Mouse (Mus musculus): ENCODE results near the gene Pcdh15. TPM values are rescaled to one million over a fixed set of nuclear protein-coding genes. Genes with fewer than 3 reads are reported as not detected.

The Pcdh15 gene
- polyA plus RNA-seq, 1 experiment from 2014 or later, result 0.11 TPM

GRCm38 (mm10) chr10:74129192-74129591 is 1030.0 kb downstream of the Pcdh15 start:
- Histone ChIP-seq H3K4me3 (ENCODE audit: low read depth, low read length) (no peak overlapping the region), H3K9ac (ENCODE audit: low read depth, low read length) (no peak overlapping the region), H3K9me3 (replicated peaks; ENCODE audit: control insufficient read depth, low read length) (no peaks in the 10 kb centered on the region), H3K27ac (ENCODE audit: low read depth, low read length) (no peak overlapping the region), H3K4me1 (ENCODE audit: control insufficient read depth, insufficient read depth, low read length) (no peaks in the 10 kb centered on the region), H3K4me2 (no peak overlapping the region), H3K36me3 (ENCODE audit: control insufficient read depth, insufficient read depth, low read length) (no peaks in the 10 kb centered on the region), H3K27me3 (ENCODE audit: control insufficient read depth, insufficient read depth, low read length) (no peaks in the 10 kb centered on the region)
- no peak for ATAC-seq (replicated peaks; ENCODE audit: insufficient number of reproducible peaks, low FRiP score, low TSS enrichment)
- WGBS (ENCODE audit: insufficient replicate concordance), result 76% methylated on average over 3 of the region's 3 CpGs

- Histone ChIP-seq H3K27me3 (ENCODE audit: control insufficient read depth, insufficient read depth, low read length) (no peaks in the 10 kb centered on the region), H3K9ac (ENCODE audit: low read depth, low read length) (no peak overlapping the region), H3K4me3 (ENCODE audit: low read depth, low read length) (no peak overlapping the region), H3K27ac (ENCODE audit: low read depth, low read length) (no peak overlapping the region), H3K4me2 (no peak overlapping the region), H3K9me3 (replicated peaks; ENCODE audit: control insufficient read depth, low read length) (no peaks in the 10 kb centered on the region), H3K36me3 (ENCODE audit: control insufficient read depth, insufficient read depth, low read length) (no peaks in the 10 kb centered on the region), H3K4me1 (ENCODE audit: control insufficient read depth, insufficient read depth, low read length) (no peaks in the 10 kb centered on the region)
- no peak for ATAC-seq (replicated peaks; ENCODE audit: insufficient number of reproducible peaks, low FRiP score, low TSS enrichment)
Measured at GRCm38 (mm10) chr10:74129665-74130064, 1030.5 kb downstream of the Pcdh15 start.

- H3K27ac ChIP-seq (ENCODE audit: low read depth, low read length), result no peak overlapping the region
Measured at GRCm38 (mm10) chr10:74130805-74131204, 1031.7 kb downstream of the Pcdh15 start.

DNA sequence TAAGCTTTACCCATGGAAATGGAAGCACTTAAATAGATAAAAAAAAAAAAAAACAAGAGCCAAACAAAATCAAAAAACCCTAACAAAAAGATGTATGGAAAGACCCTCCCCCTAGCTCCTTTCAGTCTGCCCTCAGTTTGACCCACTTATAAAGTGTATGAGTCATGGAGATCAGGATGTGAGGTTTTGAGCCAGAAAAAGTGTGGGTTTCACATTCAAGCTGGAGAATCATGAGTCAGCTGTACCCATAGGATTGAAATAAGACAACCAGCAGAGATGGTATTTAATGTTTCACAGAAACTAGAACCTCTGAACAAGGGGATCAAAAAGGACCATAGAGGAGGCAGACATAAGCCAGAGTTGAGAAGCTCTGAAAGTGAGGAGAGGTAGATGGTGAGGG is 1048.8 kb downstream of the Pcdh15 start:
- H3K9ac ChIP-seq (ENCODE audit: low read depth, low read length), result no peak overlapping the region
- no peaks in the 10 kb centered on the region for H3K4me1 ChIP-seq (ENCODE audit: control insufficient read depth, insufficient read depth, low read length)
- H3K9me3 ChIP-seq (replicated peaks; ENCODE audit: control insufficient read depth, low read length), result no peaks in the 10 kb centered on the region
- no peaks in the 10 kb centered on the region for H3K36me3 ChIP-seq (ENCODE audit: control insufficient read depth, insufficient read depth, low read length)
- no peak overlapping the region for H3K4me2 ChIP-seq
- no peak overlapping the region for H3K4me3 ChIP-seq (ENCODE audit: low read depth, low read length)
- no peak for ATAC-seq (replicated peaks; ENCODE audit: insufficient number of reproducible peaks, low FRiP score, low TSS enrichment)
- no peak overlapping the region for H3K27ac ChIP-seq (ENCODE audit: low read depth, low read length)
- H3K27me3 ChIP-seq (ENCODE audit: control insufficient read depth, insufficient read depth, low read length), result no peaks in the 10 kb centered on the region

More at GRCm38 (mm10) chr10:74130805-74131204, 1031.7 kb downstream of the Pcdh15 start:
- H3K4me2 ChIP-seq, result no peak overlapping the region
- H3K9me3 ChIP-seq (replicated peaks; ENCODE audit: control insufficient read depth, low read length), result no peaks in the 10 kb centered on the region
- no peaks in the 10 kb centered on the region for H3K36me3 ChIP-seq (ENCODE audit: control insufficient read depth, insufficient read depth, low read length)
- no peak overlapping the region for H3K9ac ChIP-seq (ENCODE audit: low read depth, low read length)
- H3K27me3 ChIP-seq (ENCODE audit: control insufficient read depth, insufficient read depth, low read length), result no peaks in the 10 kb centered on the region
- 83% methylated on average over 3 of the region's 3 CpGs for WGBS (ENCODE audit: insufficient replicate concordance)
- ATAC-seq (replicated peaks; ENCODE audit: insufficient number of reproducible peaks, low FRiP score, low TSS enrichment), result no peak
- no peaks in the 10 kb centered on the region for H3K4me1 ChIP-seq (ENCODE audit: control insufficient read depth, insufficient read depth, low read length)
- H3K4me3 ChIP-seq (ENCODE audit: low read depth, low read length), result no peak overlapping the region

- 54% methylated on average over 3 of the region's 3 CpGs for WGBS (ENCODE audit: insufficient replicate concordance)
- H3K27me3 ChIP-seq (ENCODE audit: control insufficient read depth, insufficient read depth, low read length), result no peaks in the 10 kb centered on the region
- no peak overlapping the region for H3K9ac ChIP-seq (ENCODE audit: low read depth, low read length)
- no peaks in the 10 kb centered on the region for H3K4me1 ChIP-seq (ENCODE audit: control insufficient read depth, insufficient read depth, low read length)
- H3K4me2 ChIP-seq, result no peak overlapping the region
- H3K9me3 ChIP-seq (replicated peaks; ENCODE audit: control insufficient read depth, low read length), result no peaks in the 10 kb centered on the region
- no peak overlapping the region for H3K27ac ChIP-seq (ENCODE audit: low read depth, low read length)
- ATAC-seq (replicated peaks; ENCODE audit: insufficient number of reproducible peaks, low FRiP score, low TSS enrichment), result no peak
- H3K4me3 ChIP-seq (ENCODE audit: low read depth, low read length), result no peak overlapping the region
- H3K36me3 ChIP-seq (ENCODE audit: control insufficient read depth, insufficient read depth, low read length), result no peaks in the 10 kb centered on the region
Measured at GRCm38 (mm10) chr10:74181921-74182320, 1082.8 kb downstream of the Pcdh15 start.

DNA sequence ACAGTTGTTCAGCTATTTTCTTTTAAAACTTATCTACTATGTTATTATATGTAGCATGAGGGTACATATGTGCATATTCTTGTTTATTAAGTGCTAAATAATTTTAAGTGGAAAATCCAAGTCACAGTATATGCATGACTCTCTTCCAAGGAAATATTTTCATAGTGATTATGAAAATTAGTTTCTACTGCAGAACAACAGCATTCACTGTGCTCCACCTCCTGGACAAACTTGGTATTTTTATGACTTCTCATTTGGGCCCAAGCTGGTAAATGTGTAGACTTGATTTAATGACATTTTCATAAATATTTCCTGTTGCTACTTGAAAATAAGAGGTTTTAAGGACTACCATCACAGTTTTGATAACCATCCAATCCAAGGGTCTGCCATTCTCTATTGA is 1104.5 kb downstream of the Pcdh15 start:
- Histone ChIP-seq H3K27me3 (ENCODE audit: control insufficient read depth, insufficient read depth, low read length) (no peaks in the 10 kb centered on the region), H3K9ac (ENCODE audit: low read depth, low read length) (no peak overlapping the region), H3K27ac (ENCODE audit: low read depth, low read length) (no peak overlapping the region), H3K4me2 (no peak overlapping the region), H3K36me3 (ENCODE audit: control insufficient read depth, insufficient read depth, low read length) (no peaks in the 10 kb centered on the region), H3K4me1 (ENCODE audit: control insufficient read depth, insufficient read depth, low read length) (no peaks in the 10 kb centered on the region), H3K9me3 (replicated peaks; ENCODE audit: control insufficient read depth, low read length) (no peaks in the 10 kb centered on the region), H3K4me3 (ENCODE audit: low read depth, low read length) (no peak overlapping the region)
- ATAC-seq (replicated peaks; ENCODE audit: insufficient number of reproducible peaks, low FRiP score, low TSS enrichment), result no peak

DNA sequence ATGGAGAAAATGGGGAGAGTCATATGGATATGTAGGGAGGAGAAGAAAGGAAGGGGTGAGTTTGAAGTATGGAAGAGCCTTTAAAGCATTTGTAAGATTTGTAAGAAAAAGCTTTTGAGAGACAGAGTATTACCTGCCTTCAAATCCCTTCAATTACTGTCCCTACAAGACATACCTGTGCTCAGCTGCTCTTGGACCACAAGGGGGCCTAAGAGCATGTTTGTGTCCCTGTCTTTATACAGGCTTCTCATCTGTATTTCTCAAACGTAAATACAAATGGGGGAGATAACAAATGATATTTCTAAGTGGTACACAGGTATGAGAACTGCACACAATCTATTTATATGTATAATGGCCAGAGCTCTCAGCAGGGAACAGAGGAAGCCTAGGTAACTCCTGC is 1118.1 kb downstream of the Pcdh15 start:
- Histone ChIP-seq H3K4me2 (no peak overlapping the region), H3K9ac (ENCODE audit: low read depth, low read length) (no peak overlapping the region), H3K27ac (ENCODE audit: low read depth, low read length) (no peak overlapping the region), H3K4me1 (ENCODE audit: control insufficient read depth, insufficient read depth, low read length) (no peaks in the 10 kb centered on the region), H3K27me3 (ENCODE audit: control insufficient read depth, insufficient read depth, low read length) (no peaks in the 10 kb centered on the region), H3K36me3 (ENCODE audit: control insufficient read depth, insufficient read depth, low read length) (no peaks in the 10 kb centered on the region), H3K4me3 (ENCODE audit: low read depth, low read length) (no peak overlapping the region), H3K9me3 (replicated peaks; ENCODE audit: control insufficient read depth, low read length) (no peaks in the 10 kb centered on the region)
- 28% methylated on average over 1 of the region's 1 CpGs for WGBS (ENCODE audit: insufficient replicate concordance)
- no peak for ATAC-seq (replicated peaks; ENCODE audit: insufficient number of reproducible peaks, low FRiP score, low TSS enrichment)

- Histone ChIP-seq H3K4me1 (ENCODE audit: control insufficient read depth, insufficient read depth, low read length) (no peaks in the 10 kb centered on the region), H3K9ac (ENCODE audit: low read depth, low read length) (no peak overlapping the region), H3K4me3 (ENCODE audit: low read depth, low read length) (no peak overlapping the region), H3K9me3 (replicated peaks; ENCODE audit: control insufficient read depth, low read length) (no peaks in the 10 kb centered on the region), H3K27me3 (ENCODE audit: control insufficient read depth, insufficient read depth, low read length) (no peaks in the 10 kb centered on the region), H3K4me2 (no peak overlapping the region), H3K27ac (ENCODE audit: low read depth, low read length) (no peak overlapping the region), H3K36me3 (ENCODE audit: control insufficient read depth, insufficient read depth, low read length) (no peaks in the 10 kb centered on the region)
- ATAC-seq (replicated peaks; ENCODE audit: insufficient number of reproducible peaks, low FRiP score, low TSS enrichment), result no peak
- WGBS (ENCODE audit: insufficient replicate concordance), result 59% methylated on average over 2 of the region's 2 CpGs
Measured at GRCm38 (mm10) chr10:74220439-74220838, 1121.3 kb downstream of the Pcdh15 start.

DNA sequence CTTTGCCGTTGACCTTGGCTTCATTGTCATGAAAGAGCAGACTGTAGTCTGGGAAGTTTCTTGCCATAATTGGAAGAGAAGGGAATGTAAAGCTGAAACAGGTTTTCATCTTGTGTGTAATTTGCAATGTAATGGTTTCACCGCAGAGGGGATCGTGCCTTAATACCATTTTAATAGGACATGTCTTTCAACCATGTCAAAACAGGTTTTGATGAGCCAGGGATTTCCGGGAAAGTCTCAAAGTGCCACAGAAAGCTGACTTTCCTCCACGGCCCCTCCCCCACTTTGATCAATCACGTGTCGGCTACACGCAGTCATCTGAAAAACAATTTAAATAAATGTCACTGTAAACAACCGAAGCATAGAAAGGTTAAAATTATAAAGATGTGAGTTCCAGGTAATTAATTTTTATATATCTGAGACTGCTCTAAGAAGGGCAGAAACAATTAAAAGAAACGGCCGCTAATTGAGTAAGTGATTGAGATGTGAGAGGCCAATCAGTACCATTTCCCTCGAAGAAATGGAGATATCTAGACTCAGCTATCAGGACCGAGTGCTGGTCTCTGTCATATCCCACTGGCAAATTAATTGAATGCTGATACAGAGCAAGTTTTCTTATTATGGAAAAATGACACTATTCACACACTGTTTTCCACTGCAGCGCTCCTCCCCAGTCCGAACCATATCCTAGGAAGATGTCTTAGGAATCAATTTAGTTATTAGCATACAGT is 1158.7 kb downstream of the Pcdh15 start:
- no peaks in the 10 kb centered on the region for H3K36me3 ChIP-seq (ENCODE audit: control insufficient read depth, insufficient read depth, low read length)
- no peak overlapping the region for H3K27ac ChIP-seq (ENCODE audit: low read depth, low read length)
- H3K9ac ChIP-seq (ENCODE audit: low read depth, low read length), result no peak overlapping the region
- no peaks in the 10 kb centered on the region for H3K9me3 ChIP-seq (replicated peaks; ENCODE audit: control insufficient read depth, low read length)
- no peaks in the 10 kb centered on the region for H3K27me3 ChIP-seq (ENCODE audit: control insufficient read depth, insufficient read depth, low read length)
- no peak overlapping the region for H3K4me2 ChIP-seq
- WGBS (ENCODE audit: insufficient replicate concordance), result 85% methylated on average over 15 of the region's 15 CpGs
- no peak overlapping the region for H3K4me3 ChIP-seq (ENCODE audit: low read depth, low read length)
- no peaks in the 10 kb centered on the region for H3K4me1 ChIP-seq (ENCODE audit: control insufficient read depth, insufficient read depth, low read length)
- ATAC-seq (replicated peaks; ENCODE audit: insufficient number of reproducible peaks, low FRiP score, low TSS enrichment), result no peak
